Comparison of ENCODE assay signal across 18 mouse cellular contexts in genomic region chr3:29292251-29292650, GRCm38 (mm10).
"Had no signal": no experiment of that assay in that cellular context is flagged by ENCODE, and none has a peak within 500 bp of the region (broad histone marks: within the 10 kb centered on the region; RNA-seq: fewer than 3 reads in every experiment).

No protein-coding gene starts in this region.

- H3K27me3 ChIP-seq: limb, embryonic 12.5 days; liver, embryonic 13.5 days; lung, embryonic 15.5 days; megakaryocyte, embryonic 14.5 days; stomach, embryonic 15.5 days had no signal

- DNase-seq: kidney, adult 11 months; kidney, adult 9 months; kidney, postnatal 36 days; layer of hippocampus, adult 9-11 months; layer of hippocampus, postnatal 36 days; liver; liver, embryonic 13.5 days; liver, postnatal 0 days; lung, postnatal 14 days; retina, postnatal 1 day; thymus, adult 2 months; thymus, postnatal 25 days had no signal

- H3K9ac ChIP-seq: limb, embryonic 12.5 days; liver, embryonic 13.5 days; liver, postnatal 0 days; lung, embryonic 15.5 days; stomach, embryonic 15.5 days had no signal

- H3K9me3 ChIP-seq: limb, embryonic 12.5 days; liver, embryonic 13.5 days; lung, embryonic 15.5 days; megakaryocyte, embryonic 14.5 days; stomach, embryonic 15.5 days had no signal

- ATAC-seq: liver, postnatal 0 days had no signal

- H3K4me3 ChIP-seq: limb, embryonic 12.5 days; liver, embryonic 13.5 days; lung, embryonic 15.5 days; megakaryocyte, embryonic 14.5 days; stomach, embryonic 15.5 days had no signal

- H3K4me2 ChIP-seq: limb, embryonic 12.5 days; liver, embryonic 13.5 days; lung, embryonic 15.5 days; stomach, embryonic 15.5 days had no signal

- H3K4me1 ChIP-seq: limb, embryonic 12.5 days; liver, embryonic 13.5 days; lung, embryonic 15.5 days; megakaryocyte, embryonic 14.5 days; stomach, embryonic 15.5 days had no signal

- H3K36me3 ChIP-seq: limb, embryonic 12.5 days; liver, embryonic 13.5 days; lung, embryonic 15.5 days; stomach, embryonic 15.5 days had no signal

- H3K27ac ChIP-seq: kidney, postnatal 0 days; limb, embryonic 12.5 days; liver, embryonic 13.5 days; lung, embryonic 15.5 days; macrophage; stomach, embryonic 15.5 days had no signal
